Mouse (Mus musculus) limb, embryonic 13.5 days (tissue): ENCODE data around the gene Gpr1. TPM values are rescaled to one million over a fixed set of nuclear protein-coding genes. Genes with fewer than 3 reads are reported as not detected.

Experiments
- ATAC-seq: fragments of 200-750 bp; cut with Nextera tagmentation; 2 replicates; pipeline ENCODE4 v1.8.0; 2017; ENCODE audit warnings: low read depth, moderate number of reproducible peaks, moderate TSS enrichment; ENCODE audit not compliant: low FRiP score
- H3K27ac ChIP-seq: fragments of 300-500 bp; sonication (generic); 2 replicates; pipeline ENCODE4 v1.5.1; 2015; ENCODE audit warnings: inconsistent platforms, mild to moderate bottlenecking, moderate library complexity
- H3K27me3 ChIP-seq: fragments of 300-500 bp; sonication (generic); 2 replicates; pipeline ENCODE4 v1.6.1; 2015; ENCODE audit warnings: mild to moderate bottlenecking, inconsistent platforms
- H3K36me3 ChIP-seq: fragments of 300-500 bp; sonication (generic); 2 replicates; pipeline ENCODE4 v1.6.1; 2015; ENCODE audit warnings: inconsistent platforms, mild to moderate bottlenecking, moderate library complexity
- H3K4me1 ChIP-seq: fragments of 300-500 bp; sonication (generic); 2 replicates; pipeline ENCODE4 v1.6.1; 2015; ENCODE audit warnings: inconsistent platforms
- H3K4me2 ChIP-seq: fragments of 300-500 bp; sonication (generic); replicated peaks from 2 replicates; pipeline ENCODE4 v1.6.1; 2015; ENCODE audit warnings: inconsistent platforms, mild to moderate bottlenecking, moderate library complexity
- H3K4me3 ChIP-seq: fragments of 300-500 bp; sonication (generic); 2 replicates; pipeline ENCODE4 v1.5.1; 2015; ENCODE audit warnings: moderate library complexity, mild to moderate bottlenecking, inconsistent platforms
- H3K9ac ChIP-seq: fragments of 300-500 bp; sonication (generic); 2 replicates; pipeline ENCODE4 v1.6.1; 2015; ENCODE audit warnings: mild to moderate bottlenecking, inconsistent platforms
- H3K9me3 ChIP-seq: fragments of 300-500 bp; sonication (generic); 2 replicates; pipeline ENCODE4 v1.6.1; 2016; ENCODE audit warnings: inconsistent platforms
- WGBS: fragments of 180-500 bp; shearing (Covaris S2); methylation state at CpG from one replicate; pipeline ENCODE4 v1.1.7; 2015; 5-methylcytosine and 5-hydroxymethylcytosine counted together
- polyA plus RNA-seq: library from polyadenylated mRNA; unstranded; fragments of >200 nt; fragmentation: Nextera tagmentation; extraction: Ambion mirVana; gene quantifications from 2 replicates; pipeline ENCODE4 v1.2.1, GENCODE M21; 2015

Gpr1 gene
- polyA plus RNA-seq, 1 experiment from 2014 or later, result 0.25 TPM

DNA sequence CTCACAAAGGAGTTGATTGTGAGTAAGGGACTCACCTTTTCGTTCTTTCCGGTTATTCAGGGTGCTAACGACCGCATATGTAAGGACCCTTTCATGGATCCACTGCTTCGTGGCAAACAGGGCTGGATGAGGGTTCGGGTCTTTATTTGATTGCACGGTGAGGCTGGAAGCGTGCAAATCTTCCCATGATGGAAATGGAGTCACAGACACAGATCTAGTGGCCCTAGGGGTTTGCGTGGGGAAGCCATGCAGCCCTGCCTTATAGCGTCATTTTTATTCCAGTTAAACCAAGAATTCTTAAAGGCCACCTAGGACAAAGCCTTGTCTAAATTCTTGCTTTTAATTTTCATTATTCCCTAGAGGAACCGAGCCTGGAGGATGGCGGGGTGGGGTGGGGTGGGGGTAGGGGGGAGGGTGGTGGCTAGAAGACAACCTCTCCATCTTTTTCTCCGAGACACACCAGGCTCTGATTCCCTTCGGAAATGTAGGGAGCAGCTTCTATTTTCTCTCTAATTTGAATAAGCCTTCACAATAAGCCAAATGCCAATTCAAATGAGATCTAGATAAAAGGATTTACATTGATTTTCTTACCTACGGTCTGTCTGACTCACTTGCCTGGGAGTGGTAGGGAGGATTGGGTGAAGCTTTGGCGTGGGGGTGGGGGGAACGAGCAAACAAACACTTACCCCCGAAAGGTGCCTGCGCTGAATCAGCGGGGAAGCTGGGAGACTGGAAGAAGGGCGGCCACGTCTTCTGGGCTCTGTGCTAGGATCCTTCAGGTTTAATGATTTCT, 669 bp downstream of the Gpr1 start:
- H3K9ac ChIP-seq, result no peak overlapping the region
- no peaks in the 10 kb centered on the region for H3K36me3 ChIP-seq
- H3K27ac ChIP-seq, result no peak overlapping the region
- H3K4me3 ChIP-seq, result no peak overlapping the region
- no peak for ATAC-seq
- peak overlapping the region; percentile 48 for H3K4me2 ChIP-seq
- 17% methylated on average over 22 of the region's 22 CpGs for WGBS
- peaks cover 16% of the 10 kb centered on the region for H3K4me1 ChIP-seq
- H3K9me3 ChIP-seq, result no peaks in the 10 kb centered on the region
- H3K27me3 ChIP-seq, result peaks cover 37% of the 10 kb centered on the region

- no peak overlapping the region for H3K27ac ChIP-seq
- 31% methylated on average over 6 of the region's 6 CpGs for WGBS
- peaks cover 48% of the 10 kb centered on the region for H3K27me3 ChIP-seq
- ATAC-seq, result no peak
- no peaks in the 10 kb centered on the region for H3K9me3 ChIP-seq
- no peak overlapping the region for H3K4me3 ChIP-seq
- peaks cover 16% of the 10 kb centered on the region for H3K4me1 ChIP-seq
- H3K4me2 ChIP-seq, result no peak overlapping the region
- H3K9ac ChIP-seq, result no peak overlapping the region
- no peaks in the 10 kb centered on the region for H3K36me3 ChIP-seq
Measured at GRCm38 (mm10) chr1:63209861-63210529, 4.3 kb downstream of the Gpr1 start.

DNA sequence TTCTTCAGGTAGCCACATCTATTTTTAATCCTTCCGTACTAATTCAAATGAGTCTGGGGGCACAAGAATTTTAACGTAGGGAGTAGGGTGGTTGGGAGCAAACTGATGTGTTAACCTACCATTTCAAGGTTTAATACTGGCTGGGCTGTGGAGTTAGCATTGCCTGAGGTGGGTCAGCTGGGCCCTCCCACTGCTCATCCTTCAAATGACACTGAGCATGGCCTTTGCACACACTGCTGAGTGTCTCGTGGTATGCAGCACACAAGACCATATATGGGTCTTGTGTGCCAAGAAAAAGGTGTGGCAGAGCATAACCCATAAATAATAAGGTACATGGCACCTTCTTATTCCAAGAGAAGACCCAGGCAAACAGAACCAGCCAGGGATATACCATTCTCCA, 6.7 kb downstream of the Gpr1 start:
- no peak overlapping the region for H3K9ac ChIP-seq
- no peak for ATAC-seq
- no peaks in the 10 kb centered on the region for H3K9me3 ChIP-seq
- H3K36me3 ChIP-seq, result no peaks in the 10 kb centered on the region
- peaks cover 9% of the 10 kb centered on the region for H3K4me1 ChIP-seq
- WGBS, result 77% methylated on average over 3 of the region's 3 CpGs
- H3K27me3 ChIP-seq, result peaks cover 49% of the 10 kb centered on the region
- no peak overlapping the region for H3K4me3 ChIP-seq
- no peak overlapping the region for H3K27ac ChIP-seq
- H3K4me2 ChIP-seq, result no peak overlapping the region

- Histone ChIP-seq H3K27ac (no peak overlapping the region), H3K36me3 (no peaks in the 10 kb centered on the region), H3K4me3 (no peak overlapping the region), H3K4me1 (peaks cover 9% of the 10 kb centered on the region), H3K4me2 (no peak overlapping the region), H3K27me3 (peaks cover 45% of the 10 kb centered on the region), H3K9me3 (peaks cover 7% of the 10 kb centered on the region), H3K9ac (no peak overlapping the region)
- 36% methylated on average over 7 of the region's 7 CpGs for WGBS
- ATAC-seq, result no peak
Measured at GRCm38 (mm10) chr1:63204660-63205394, 9.5 kb downstream of the Gpr1 start.

GRCm38 (mm10) chr1:63203950-63204659, 10.2 kb downstream of the Gpr1 start:
- no peaks in the 10 kb centered on the region for H3K36me3 ChIP-seq
- ATAC-seq, result no peak; the same call in 1 of the 2 replicates

DNA sequence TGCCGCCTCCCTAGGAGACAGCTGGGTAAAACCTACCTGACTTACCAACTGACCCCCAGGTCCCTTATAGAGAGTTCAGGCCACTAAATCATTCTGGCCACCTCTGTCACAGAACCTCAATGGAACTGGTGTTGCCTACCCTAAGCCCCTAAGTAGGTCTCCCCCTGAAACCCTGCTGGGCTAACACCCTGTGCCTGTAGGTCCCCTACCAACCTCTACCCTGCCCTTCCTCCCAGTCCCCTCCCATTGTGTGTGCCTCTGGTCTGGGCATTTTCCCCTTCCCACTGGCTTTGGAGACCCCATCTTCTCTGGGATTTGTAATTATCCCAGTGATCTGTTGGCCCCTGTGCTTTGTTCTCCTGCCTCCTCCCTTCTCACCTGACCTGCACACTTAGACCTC, 10.9 kb downstream of the Gpr1 start:
- H3K4me1 ChIP-seq, result peaks cover 9% of the 10 kb centered on the region
- no peak overlapping the region for H3K4me2 ChIP-seq
- peaks cover 9% of the 10 kb centered on the region for H3K9me3 ChIP-seq
- no peak overlapping the region for H3K27ac ChIP-seq
- ATAC-seq, result no peak
- no peak overlapping the region for H3K4me3 ChIP-seq
- 57% methylated on average over 1 of the region's 1 CpGs for WGBS
- H3K9ac ChIP-seq, result no peak overlapping the region
- H3K36me3 ChIP-seq, result no peaks in the 10 kb centered on the region
- peaks cover 41% of the 10 kb centered on the region for H3K27me3 ChIP-seq

More at GRCm38 (mm10) chr1:63203950-63204659, 10.2 kb downstream of the Gpr1 start:
- Histone ChIP-seq H3K27ac (no peak overlapping the region), H3K9me3 (peaks cover 9% of the 10 kb centered on the region), H3K4me3 (no peak overlapping the region), H3K27me3 (peaks cover 45% of the 10 kb centered on the region), H3K4me2 (no peak overlapping the region), H3K9ac (peak overlapping the region; percentile 35; the same call in 1 of the 2 replicates), H3K4me1 (peaks cover 9% of the 10 kb centered on the region)
- 7% methylated on average over 7 of the region's 7 CpGs for WGBS

- H3K4me2 ChIP-seq, result no peak overlapping the region
- H3K27ac ChIP-seq, result no peak overlapping the region
- ATAC-seq, result no peak
- peaks cover 9% of the 10 kb centered on the region for H3K9me3 ChIP-seq
- H3K4me3 ChIP-seq, result no peak overlapping the region
- H3K4me1 ChIP-seq, result peaks cover 9% of the 10 kb centered on the region
- H3K27me3 ChIP-seq, result peaks cover 35% of the 10 kb centered on the region
- no peaks in the 10 kb centered on the region for H3K36me3 ChIP-seq
- no peak overlapping the region for H3K9ac ChIP-seq
- WGBS, result 72% methylated on average over 1 of the region's 1 CpGs
Measured at GRCm38 (mm10) chr1:63201672-63202071, 12.7 kb downstream of the Gpr1 start.

DNA sequence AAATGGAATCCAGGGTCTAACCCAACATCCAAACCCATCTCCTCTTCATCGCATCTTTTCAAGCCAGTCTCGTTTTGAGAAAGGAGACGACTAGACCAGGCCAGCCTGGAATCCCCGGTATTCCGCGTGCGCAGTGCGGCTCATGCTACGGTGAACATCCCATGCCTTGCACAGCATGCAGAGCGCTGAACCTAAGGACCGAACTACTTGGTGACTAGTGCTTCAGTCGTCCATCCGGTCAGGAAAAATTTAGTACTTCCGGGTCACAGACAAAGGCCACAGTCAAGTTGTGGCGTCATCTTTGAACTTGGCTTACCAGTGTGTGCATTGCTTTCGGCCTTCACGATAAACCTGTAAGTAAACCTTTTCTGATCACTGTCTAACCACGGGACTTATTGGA, 14.0 kb downstream of the Gpr1 start:
- Histone ChIP-seq H3K4me1 (peaks cover 9% of the 10 kb centered on the region), H3K27me3 (peaks cover 30% of the 10 kb centered on the region), H3K9ac (no peak overlapping the region), H3K36me3 (no peaks in the 10 kb centered on the region), H3K27ac (no peak overlapping the region), H3K9me3 (peaks cover 9% of the 10 kb centered on the region), H3K4me3 (no peak overlapping the region), H3K4me2 (no peak overlapping the region)
- WGBS, result 93% methylated on average over 18 of the region's 18 CpGs
- no peak for ATAC-seq

- no peak for ATAC-seq
- Histone ChIP-seq H3K4me3 (no peak overlapping the region), H3K9me3 (peaks cover 9% of the 10 kb centered on the region), H3K4me1 (peaks cover 9% of the 10 kb centered on the region), H3K36me3 (no peaks in the 10 kb centered on the region), H3K27ac (no peak overlapping the region), H3K4me2 (no peak overlapping the region), H3K27me3 (peaks cover 24% of the 10 kb centered on the region), H3K9ac (no peak overlapping the region)
- 88% methylated on average over 6 of the region's 6 CpGs for WGBS
Measured at GRCm38 (mm10) chr1:63199387-63199786, 15.0 kb downstream of the Gpr1 start.

DNA sequence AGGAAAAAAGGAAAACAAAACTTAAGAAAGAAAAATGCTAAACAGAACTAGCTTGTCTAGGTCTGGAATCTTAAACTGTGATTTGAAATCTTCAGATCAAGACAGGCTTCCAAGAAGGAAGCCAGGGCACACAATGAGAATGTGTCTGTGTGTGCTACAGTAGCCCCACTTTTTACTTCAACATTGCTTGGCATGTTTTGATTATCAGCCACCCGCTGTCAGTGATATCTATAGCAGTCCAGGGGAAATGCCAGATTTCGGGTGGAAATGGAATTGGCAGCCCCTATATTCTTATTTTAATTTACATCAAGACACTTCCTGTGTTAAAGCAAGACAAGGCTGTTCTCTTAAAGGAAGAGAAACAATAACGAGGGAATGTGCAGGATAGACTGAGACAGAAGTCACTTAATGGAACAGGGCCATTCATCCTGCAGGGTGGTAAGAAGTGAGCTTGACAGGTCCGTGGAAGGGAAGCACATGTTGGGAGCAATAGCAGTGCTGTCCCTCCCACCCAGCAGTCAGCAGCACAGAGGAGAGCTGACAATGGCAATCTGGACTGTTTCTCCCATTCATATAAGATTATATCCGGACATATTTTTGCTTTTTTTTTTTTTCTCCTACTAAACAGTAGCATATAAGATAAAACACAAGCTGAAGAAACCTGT, 18.4 kb downstream of the Gpr1 start:
- H3K36me3 ChIP-seq, result no peaks in the 10 kb centered on the region
- H3K4me3 ChIP-seq, result no peak overlapping the region
- no peak for ATAC-seq
- H3K4me1 ChIP-seq, result no peaks in the 10 kb centered on the region
- peaks cover 3% of the 10 kb centered on the region; the same call in 1 of the 2 replicates for H3K27me3 ChIP-seq
- H3K4me2 ChIP-seq, result no peak overlapping the region
- H3K9me3 ChIP-seq, result peaks cover 9% of the 10 kb centered on the region
- no peak overlapping the region for H3K27ac ChIP-seq
- WGBS, result 59% methylated on average over 5 of the region's 5 CpGs
- H3K9ac ChIP-seq, result no peak overlapping the region

DNA sequence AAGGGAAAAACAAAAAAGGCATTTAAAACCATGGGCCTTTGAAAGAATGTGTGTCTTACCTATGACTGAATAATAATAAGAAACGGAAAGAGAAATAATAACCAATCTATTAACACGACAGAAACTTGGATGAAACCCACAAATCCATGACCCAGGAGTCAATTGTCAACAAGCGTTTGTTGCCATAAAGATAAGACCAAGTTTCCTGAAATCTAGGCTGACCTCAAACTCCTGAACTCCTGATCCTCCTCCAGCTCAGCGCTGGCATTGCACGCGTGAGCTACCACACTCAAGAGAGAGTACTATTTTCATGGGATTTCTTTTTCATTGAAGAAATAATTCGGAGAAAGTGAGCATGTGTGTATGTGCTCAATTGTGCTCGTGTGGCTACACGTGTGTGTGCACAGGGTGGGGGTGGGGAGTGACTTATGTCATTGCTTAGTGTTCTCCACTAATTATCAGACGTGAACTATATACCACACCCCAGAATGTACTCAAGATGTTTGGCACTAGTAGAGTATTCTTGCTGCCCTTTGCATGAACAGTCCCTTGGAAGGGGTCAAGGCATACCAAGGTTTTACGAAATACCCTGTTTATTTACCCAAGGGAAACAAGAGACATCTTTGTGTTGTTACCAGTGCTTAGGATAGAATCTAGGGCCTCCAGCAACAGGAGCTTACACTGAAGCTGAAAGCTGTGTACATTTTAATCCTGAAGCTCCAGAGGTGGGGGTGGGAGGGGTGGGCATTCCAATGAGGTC, 21.9 kb downstream of the Gpr1 start:
- no peaks in the 10 kb centered on the region for H3K9me3 ChIP-seq

More for the DNA sequence above, 21.9 kb downstream of the Gpr1 start:
- 88% methylated on average over 11 of the region's 11 CpGs for WGBS
- Histone ChIP-seq H3K27ac (no peak overlapping the region), H3K36me3 (no peaks in the 10 kb centered on the region), H3K4me2 (no peak overlapping the region), H3K27me3 (peaks cover 3% of the 10 kb centered on the region; the same call in 1 of the 2 replicates), H3K4me3 (no peak overlapping the region), H3K9ac (no peak overlapping the region), H3K4me1 (0 out of 2 replicates have a peak, but pooled peaks cover 2% of the 10 kb centered on the region)
- ATAC-seq, result no peak
